Mouse (Mus musculus): ENCODE data around the gene Cwc27.

Cwc27 gene

GRCm38 (mm10) chr13:104779104-104779670 lies 37.8 kb downstream of the Cwc27 start:
- DNase-seq (ENCODE audit: low spot score) = no peak

GRCm38 (mm10) chr13:104763193-104763592 lies 53.7 kb downstream of the Cwc27 start:
- DNase-seq (ENCODE audit: low spot score) = no peak

- DNase-seq (ENCODE audit: low spot score) = no peak
These were observed 54.5 kb downstream of the Cwc27 start for GRCm38 (mm10) chr13:104762401-104762800.

GRCm38 (mm10) chr13:104759381-104759780 lies 57.6 kb downstream of the Cwc27 start:
- no peak for DNase-seq (ENCODE audit: low spot score)

GRCm38 (mm10) chr13:104747032-104747431 lies 69.9 kb downstream of the Cwc27 start:
- DNase-seq (ENCODE audit: low spot score) = no peak

GRCm38 (mm10) chr13:104742866-104743265 lies 74.1 kb downstream of the Cwc27 start:
- no peak for DNase-seq (ENCODE audit: low spot score)

GRCm38 (mm10) chr13:104729261-104730046 lies 87.5 kb downstream of the Cwc27 start:
- no peak for DNase-seq (ENCODE audit: low spot score)

GRCm38 (mm10) chr13:104727681-104728080 lies 89.3 kb downstream of the Cwc27 start:
- DNase-seq (ENCODE audit: low spot score) = no peak

GRCm38 (mm10) chr13:104720133-104720532 lies 96.8 kb downstream of the Cwc27 start:
- DNase-seq (ENCODE audit: low spot score) = no peak

GRCm38 (mm10) chr13:104694612-104695355 lies 122.2 kb downstream of the Cwc27 start:
- peak; percentile 44 for DNase-seq (ENCODE audit: low spot score)

GRCm38 (mm10) chr13:104692710-104693109 lies 124.2 kb downstream of the Cwc27 start:
- DNase-seq (ENCODE audit: low spot score) = no peak

GRCm38 (mm10) chr13:104685537-104685936 lies 131.4 kb downstream of the Cwc27 start:
- DNase-seq (ENCODE audit: low spot score) = no peak

GRCm38 (mm10) chr13:104684361-104685011 lies 132.5 kb downstream of the Cwc27 start:
- DNase-seq (ENCODE audit: low spot score) = no peak

GRCm38 (mm10) chr13:104681212-104681611 lies 135.7 kb downstream of the Cwc27 start:
- no peak for DNase-seq (ENCODE audit: low spot score)

GRCm38 (mm10) chr13:104661188-104661587 lies 155.8 kb downstream of the Cwc27 start:
- DNase-seq (ENCODE audit: low spot score) = no peak

GRCm38 (mm10) chr13:104660042-104660680 lies 156.8 kb downstream of the Cwc27 start:
- no peak for DNase-seq (ENCODE audit: low spot score)

- no peak for DNase-seq (ENCODE audit: low spot score)
These were observed 160.2 kb downstream of the Cwc27 start for GRCm38 (mm10) chr13:104656666-104657272.

- DNase-seq (ENCODE audit: low spot score) = no peak
These were observed 161.8 kb downstream of the Cwc27 start for GRCm38 (mm10) chr13:104655137-104655536.

- DNase-seq (ENCODE audit: low spot score) = no peak
These were observed 165.2 kb downstream of the Cwc27 start for GRCm38 (mm10) chr13:104651763-104652162.

- DNase-seq (ENCODE audit: low spot score) = no peak
These were observed 166.3 kb downstream of the Cwc27 start for GRCm38 (mm10) chr13:104650654-104651053.

- no peak for DNase-seq (ENCODE audit: low spot score)
These were observed 166.8 kb downstream of the Cwc27 start for GRCm38 (mm10) chr13:104650145-104650544.
